Mouse (Mus musculus): ENCODE results near the gene Incenp.

DNA sequence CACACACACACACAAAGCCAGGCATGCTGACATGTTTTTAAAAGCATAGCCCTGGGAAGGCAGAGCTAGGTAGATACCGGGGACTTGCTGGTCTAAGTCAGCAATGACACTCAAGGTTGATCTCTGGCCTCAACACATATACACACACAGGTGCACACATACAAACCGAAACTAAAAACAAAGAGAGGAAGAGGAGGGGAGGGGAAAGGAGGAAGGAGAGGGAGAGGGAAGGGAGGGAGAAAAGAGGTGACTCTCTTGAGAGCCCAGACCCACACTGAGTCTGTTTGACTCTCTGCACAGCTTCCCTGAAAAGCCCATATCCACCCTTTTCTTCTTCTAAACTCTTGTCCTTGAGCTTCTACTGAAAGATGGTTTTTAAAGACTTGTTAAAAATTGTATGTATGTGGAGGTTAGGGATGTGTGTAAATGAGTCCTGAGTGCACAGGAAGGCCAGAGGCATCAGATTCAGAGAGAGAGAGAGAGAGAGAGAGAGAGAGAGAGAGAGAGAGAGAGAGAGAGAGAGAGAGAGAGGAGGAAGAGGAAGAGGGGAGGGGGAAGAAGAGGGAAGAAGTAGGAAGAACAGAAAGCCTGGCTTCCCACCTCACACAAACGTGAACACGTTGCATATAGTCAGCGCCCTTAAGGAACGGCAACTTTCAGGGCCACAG is 38.9 kb upstream of the Incenp start:
- no peak for TF ChIP-seq CTCF (IDR thresholded peaks at IDR 0.05; ENCODE audit: control insufficient read depth, insufficient read depth, low read length)
- TF ChIP-seq POLR2A (IDR thresholded peaks at IDR 0.05; ENCODE audit: borderline replicate concordance, control insufficient read depth, low read depth, low read length), result no peak
